Mouse (Mus musculus): Measurements from ENCODE around the gene Capn7.

DNA sequence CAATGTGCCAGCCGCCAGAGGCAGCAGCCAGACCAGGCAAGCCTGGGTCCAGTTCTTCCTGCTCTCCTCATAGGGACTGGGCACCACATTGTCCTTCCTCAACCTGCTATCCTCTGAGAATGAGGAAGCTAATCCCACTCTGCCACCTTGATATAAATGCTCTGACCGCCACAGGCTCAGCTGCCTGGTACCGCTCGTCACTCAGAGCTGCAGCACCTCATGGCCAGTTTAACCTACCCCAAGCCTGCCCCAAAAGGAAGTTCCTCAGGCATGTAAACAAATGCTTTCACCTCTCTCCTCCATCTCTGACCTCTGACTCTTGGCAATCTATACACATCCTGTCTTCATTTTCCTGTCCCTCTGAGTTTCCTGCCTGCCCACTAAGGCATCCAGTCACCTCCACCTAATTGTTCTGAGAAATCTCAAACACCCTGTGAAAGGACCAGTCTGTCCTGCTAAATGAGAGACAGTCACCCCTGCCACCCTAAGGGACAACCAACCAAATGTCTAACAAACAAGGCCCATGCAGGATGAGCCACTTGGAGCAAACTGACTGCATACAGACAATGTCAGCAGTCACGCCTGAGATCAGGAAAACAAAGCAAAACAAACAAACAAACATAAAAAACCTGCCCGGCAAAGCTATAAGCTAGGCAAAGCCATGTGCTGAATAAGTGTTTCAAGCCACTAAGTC lies 71.6 kb downstream of the Capn7 start:
- TF ChIP-seq POLR2A (IDR thresholded peaks at IDR 0.05; ENCODE audit: control insufficient read depth in 1 of 2, insufficient read depth in 1 of 2, low read depth in 1 of 2, low read length in 2 of 2, poor library complexity in 1 of 2), result no peak
- TF ChIP-seq CTCF (IDR thresholded peaks at IDR 0.05 in 2 of 3, conservative IDR thresholded peaks at IDR 0.05 in 1 of 3; ENCODE audit: control insufficient read depth in 1 of 3, insufficient read depth in 1 of 3, low read depth in 2 of 3, low read length in 3 of 3, poor library complexity in 1 of 3, severe bottlenecking in 1 of 3), result no peak
- no peak for TF ChIP-seq MYC (IDR thresholded peaks at IDR 0.05; ENCODE audit: low read depth, low read length)
- TF ChIP-seq TBP (IDR thresholded peaks at IDR 0.05; ENCODE audit: low read depth, low read length), result no peak
- TF ChIP-seq MAX (IDR thresholded peaks at IDR 0.05; ENCODE audit: low read length), result no peak
- TF ChIP-seq JUND (IDR thresholded peaks at IDR 0.05; ENCODE audit: low read depth, low read length), result no peak
- TF ChIP-seq GABPA (IDR thresholded peaks at IDR 0.05; ENCODE audit: low read depth, low read length), result no peak
- no peak for TF ChIP-seq MYB (IDR thresholded peaks at IDR 0.05; ENCODE audit: low read depth, low read length)
- no peak for TF ChIP-seq CHD2 (IDR thresholded peaks at IDR 0.05; ENCODE audit: low read length)

Measured in MEL (cell line).